Mouse (Mus musculus) erythroblast, embryonic 14.5 days (primary cell): ENCODE results near the gene Fosl1. TPM values are rescaled to one million over a fixed set of nuclear protein-coding genes. Genes with fewer than 3 reads are reported as not detected.
"Not testable (repeated sequence)": the region's sequence is repeated elsewhere in the genome, so short reads cannot be mapped to it uniquely, and the experiment has no call there.

Source experiments
- H3K27me3 ChIP-seq: 2 replicates; pipeline ENCODE4 v1.6.1; 2012; ENCODE audit warnings: inconsistent platforms; ENCODE audit not compliant: control insufficient read depth
- H3K36me3 ChIP-seq: 2 replicates; pipeline ENCODE4 v1.6.1; 2012; ENCODE audit warnings: mild to moderate bottlenecking, inconsistent platforms; ENCODE audit not compliant: control insufficient read depth
- H3K4me1 ChIP-seq: 2 replicates; pipeline ENCODE4 v1.6.1; 2012; ENCODE audit warnings: inconsistent platforms; ENCODE audit not compliant: control insufficient read depth
- H3K4me3 ChIP-seq: replicated peaks from 2 replicates; pipeline ENCODE3; 2012; ENCODE audit warnings: moderate library complexity, mild to moderate bottlenecking, inconsistent platforms
- H3K9me3 ChIP-seq: 2 replicates; pipeline ENCODE4 v1.6.1; 2012; ENCODE audit warnings: low read length, inconsistent platforms, mixed read lengths; ENCODE audit not compliant: control insufficient read depth
- GATA1 ChIP-seq: IDR thresholded peaks from 2 replicates; pipeline ENCODE4 v1.6.1; 2012; ENCODE audit warnings: low read length, inconsistent platforms, mixed read lengths
- TAL1 ChIP-seq: IDR thresholded peaks from 3 replicates; pipeline ENCODE4 v1.6.1; 2012; ENCODE audit warnings: low read length, inconsistent platforms, mixed read lengths
- polyA plus RNA-seq: library from polyadenylated mRNA; stranded (reverse); fragments of >175 nt; gene quantifications from 2 replicates; pipeline ENCODE4 v1.2.3, GENCODE M21; 2012

The Fosl1 gene
- polyA plus RNA-seq, 1 experiment = 0.12 TPM

GRCm38 (mm10) chr19:5485371-5485770 lies 38.0 kb downstream of the Fosl1 start:
- Histone ChIP-seq H3K4me1 (peaks cover 55% of the 10 kb centered on the region), H3K27me3 (no peaks in the 10 kb centered on the region), H3K9me3 (no peaks in the 10 kb centered on the region), H3K4me3 (no peak overlapping the region), H3K36me3 (peaks cover 55% of the 10 kb centered on the region)
- no peak for TF ChIP-seq TAL1
- no peak for TF ChIP-seq GATA1

- H3K4me1 ChIP-seq = peaks cover 59% of the 10 kb centered on the region
- H3K4me3 ChIP-seq = no peak overlapping the region
- no peaks in the 10 kb centered on the region for H3K27me3 ChIP-seq
- no peaks in the 10 kb centered on the region for H3K9me3 ChIP-seq
- no peak for TF ChIP-seq TAL1
- H3K36me3 ChIP-seq = peaks cover 55% of the 10 kb centered on the region
These were observed 38.5 kb downstream of the Fosl1 start for GRCm38 (mm10) chr19:5485821-5486220.

DNA sequence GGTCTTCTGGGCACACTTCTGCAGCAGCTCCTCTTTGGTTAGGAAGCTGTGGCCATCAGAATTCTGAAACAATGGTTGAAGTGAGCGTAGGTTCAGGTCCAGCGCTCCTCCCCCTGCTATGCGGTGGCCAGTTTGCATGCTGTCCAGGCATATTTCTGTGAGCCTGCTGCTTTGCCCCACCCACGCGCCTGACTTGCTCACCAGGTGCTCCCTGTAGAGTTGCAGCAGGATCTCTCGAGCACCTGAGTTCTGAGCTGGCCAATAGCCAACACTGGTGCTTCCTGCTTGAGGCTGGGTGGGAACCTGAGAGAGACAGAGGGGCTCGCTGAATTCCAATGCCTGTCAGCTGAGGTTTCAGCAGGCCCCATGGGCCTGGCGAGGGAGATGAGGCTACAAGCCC lies 38.9 kb downstream of the Fosl1 start:
- Histone ChIP-seq H3K27me3 (no peaks in the 10 kb centered on the region), H3K9me3 (no peaks in the 10 kb centered on the region), H3K4me3 (no peak overlapping the region), H3K4me1 (peaks cover 64% of the 10 kb centered on the region), H3K36me3 (peaks cover 55% of the 10 kb centered on the region)
- TF ChIP-seq TAL1 (no peak), GATA1 (no peak)

GRCm38 (mm10) chr19:5486771-5487170 lies 39.4 kb downstream of the Fosl1 start:
- H3K27me3 ChIP-seq = no peaks in the 10 kb centered on the region
- H3K36me3 ChIP-seq = peaks cover 52% of the 10 kb centered on the region
- H3K4me3 ChIP-seq = peak overlapping the region; percentile 66
- TF ChIP-seq GATA1 (no peak), TAL1 (no peak)
- no peaks in the 10 kb centered on the region for H3K9me3 ChIP-seq
- peaks cover 68% of the 10 kb centered on the region for H3K4me1 ChIP-seq

DNA sequence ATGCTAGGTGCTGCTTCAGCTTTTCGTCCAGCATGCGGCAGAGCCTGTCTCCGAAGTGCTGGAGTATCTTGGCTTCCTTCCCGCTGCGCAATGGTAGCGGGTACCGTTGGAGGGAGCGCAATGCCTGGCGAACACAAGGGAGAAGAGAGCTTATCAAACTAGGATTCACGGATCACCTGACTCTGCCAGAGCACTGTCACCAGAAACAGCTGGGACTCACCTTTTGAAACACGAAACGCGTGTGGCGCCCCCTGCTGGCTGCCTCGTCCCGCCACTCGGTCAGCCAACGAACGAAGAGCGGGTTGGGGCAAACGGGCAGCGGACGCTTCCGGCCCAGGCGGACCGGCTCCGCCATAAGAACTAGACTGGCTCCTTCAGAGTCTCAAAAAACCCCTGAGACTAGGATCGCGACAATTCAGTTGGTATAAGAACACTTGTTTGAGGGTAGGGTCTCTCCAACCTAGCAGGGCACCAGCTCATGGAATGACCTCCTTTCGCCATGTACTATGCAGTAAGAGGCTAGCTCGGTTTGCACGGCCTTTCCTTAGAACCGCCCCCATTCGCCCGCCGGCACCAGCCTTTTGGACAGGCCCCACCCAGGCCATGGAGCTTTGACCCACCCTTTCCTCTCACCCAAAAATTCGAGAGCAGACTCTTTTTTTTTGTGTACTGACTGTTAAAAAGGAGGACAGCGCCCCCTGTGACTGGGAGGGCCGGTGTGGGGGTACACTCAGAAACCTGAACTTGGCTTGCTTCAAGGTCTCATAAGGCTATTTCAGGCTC lies 40.6 kb downstream of the Fosl1 start, which contains the start of gene Mus81:
Gene Mus81 (minus strand): TSS at position 635 of the 783 bp plus-strand sequence.
- Histone ChIP-seq H3K36me3 (peaks cover 53% of the 10 kb centered on the region), H3K4me1 (peaks cover 78% of the 10 kb centered on the region), H3K27me3 (no peaks in the 10 kb centered on the region), H3K9me3 (no peaks in the 10 kb centered on the region), H3K4me3 (peak within 1 kb of the TSS; percentile 66)
- TF ChIP-seq GATA1 (no peak; the same call in 1 of the 2 replicates), TAL1 (no peak)

- peak overlapping the region; percentile 66 for H3K4me3 ChIP-seq
- H3K36me3 ChIP-seq = peaks cover 53% of the 10 kb centered on the region
- TF ChIP-seq TAL1 (no peak), GATA1 (no peak)
- H3K27me3 ChIP-seq = no peaks in the 10 kb centered on the region
- no peaks in the 10 kb centered on the region for H3K9me3 ChIP-seq
- peaks cover 71% of the 10 kb centered on the region for H3K4me1 ChIP-seq
These were observed 41.7 kb downstream of the Fosl1 start for GRCm38 (mm10) chr19:5488878-5489571.

- not testable (repeated sequence) for H3K9me3 ChIP-seq, H3K27me3 ChIP-seq
- peak overlapping the region; percentile 99 for H3K4me3 ChIP-seq
- peaks cover 71% of the 10 kb centered on the region for H3K4me1 ChIP-seq
- peaks cover 53% of the 10 kb centered on the region for H3K36me3 ChIP-seq
These were observed 42.4 kb downstream of the Fosl1 start for GRCm38 (mm10) chr19:5489721-5490120.

- H3K36me3 ChIP-seq = peaks cover 52% of the 10 kb centered on the region
- no peak for TF ChIP-seq TAL1
- H3K9me3 ChIP-seq = no peaks in the 10 kb centered on the region
- H3K27me3 ChIP-seq = no peaks in the 10 kb centered on the region
- H3K4me3 ChIP-seq = peak within 1 kb of the TSS; percentile 99
- H3K4me1 ChIP-seq = peaks cover 74% of the 10 kb centered on the region
These were observed 43.1 kb downstream of the Fosl1 start, which contains the start of gene Cfl1 for GRCm38 (mm10) chr19:5490313-5490897. Gene Cfl1 (plus strand): TSS chr19:5490455.
